Mouse (Mus musculus): Measurements from ENCODE around the gene Agpat1.

Agpat1 gene

GRCm38 (mm10) chr17:34586796-34587422 lies 17.2 kb upstream of the Agpat1 start:
- DNase-seq (ENCODE audit: low spot score in 2 of 2), result peak; percentile 60 to 63

- DNase-seq (ENCODE audit: low spot score in 2 of 2), result peak; percentile 94 to 95
These were observed 16.6 kb upstream of the Agpat1 start for GRCm38 (mm10) chr17:34587423-34587811.

GRCm38 (mm10) chr17:34587814-34588213 lies 16.2 kb upstream of the Agpat1 start:
- no peak for DNase-seq (ENCODE audit: low spot score in 2 of 2)

- no peak for DNase-seq (ENCODE audit: low spot score in 2 of 2)
These were observed 15.3 kb upstream of the Agpat1 start for GRCm38 (mm10) chr17:34588767-34589166.

- DNase-seq (ENCODE audit: low spot score in 2 of 2), result no peak
These were observed 14.9 kb upstream of the Agpat1 start for GRCm38 (mm10) chr17:34589206-34589605.

GRCm38 (mm10) chr17:34589681-34590101 lies 14.4 kb upstream of the Agpat1 start, which contains the start of gene Gpsm3:
Gpsm3 (plus strand) TSS chr17:34589806.
- peak; percentile 60 to 61 for DNase-seq (ENCODE audit: low spot score in 2 of 2)

- no peak for DNase-seq (ENCODE audit: low spot score in 2 of 2)
These were observed 13.7 kb upstream of the Agpat1 start for GRCm38 (mm10) chr17:34590154-34590987.

- DNase-seq (ENCODE audit: low spot score in 2 of 2), result no peak
These were observed 12.8 kb upstream of the Agpat1 start, which contains the start of gene Pbx2 for GRCm38 (mm10) chr17:34591029-34591993. Pbx2 (plus strand) TSS chr17:34591266.

GRCm38 (mm10) chr17:34591994-34592375 lies 12.1 kb upstream of the Agpat1 start:
- peak; percentile 38 to 66 for DNase-seq (ENCODE audit: low spot score in 2 of 2)

GRCm38 (mm10) chr17:34592581-34593549 lies 11.2 kb upstream of the Agpat1 start:
- no peak for DNase-seq (ENCODE audit: low spot score in 2 of 2)

GRCm38 (mm10) chr17:34593752-34594525 lies 10.1 kb upstream of the Agpat1 start:
- DNase-seq (ENCODE audit: low spot score in 2 of 2), result no peak

GRCm38 (mm10) chr17:34596098-34596497 lies 8.0 kb upstream of the Agpat1 start:
- no peak for DNase-seq (ENCODE audit: low spot score in 2 of 2)

- DNase-seq (ENCODE audit: low spot score in 2 of 2), result no peak
These were observed 6.4 kb upstream of the Agpat1 start, which contains the start of gene Ager for GRCm38 (mm10) chr17:34597566-34598095. Ager (plus strand) TSS chr17:34597862.

GRCm38 (mm10) chr17:34599891-34600290 lies 4.2 kb upstream of the Agpat1 start:
- no peak for DNase-seq (ENCODE audit: low spot score in 2 of 2)

- no peak for DNase-seq (ENCODE audit: low spot score in 2 of 2)
These were observed 2.3 kb upstream of the Agpat1 start for GRCm38 (mm10) chr17:34601796-34602195.

GRCm38 (mm10) chr17:34603375-34604060 lies 544 bp upstream of the Agpat1 start, which contains the start of gene Rnf5:
Rnf5 (minus strand) TSS chr17:34603690.
- DNase-seq (ENCODE audit: low spot score in 2 of 2), result peak; percentile 99

- DNase-seq (ENCODE audit: low spot score in 2 of 2), result no peak
These were observed 612 bp downstream of the Agpat1 start for GRCm38 (mm10) chr17:34604511-34605237.

- DNase-seq (ENCODE audit: low spot score in 2 of 2), result peak; percentile 88 to 91
These were observed 1.5 kb downstream of the Agpat1 start for GRCm38 (mm10) chr17:34605609-34606008.

Measured in natural killer cell, adult 2 months (primary cell).